Mouse (Mus musculus) megakaryocyte, embryonic 14.5 days (primary cell): ENCODE measurements around the gene Ctc1.

Source experiments
- FLI1 ChIP-seq: IDR thresholded peaks from 2 replicates; pipeline ENCODE4 v1.6.1; 2012; ENCODE audit warnings: low read length, inconsistent platforms, mixed read lengths
- GATA1 ChIP-seq: IDR thresholded peaks from 3 replicates; pipeline ENCODE4 v1.6.1; 2012; ENCODE audit warnings: mixed read lengths, low read length, inconsistent platforms, borderline replicate concordance

- TF ChIP-seq GATA1: no peak
- TF ChIP-seq FLI1: no peak
Observed at GRCm38 (mm10) chr11:68994377-68994776, 21.3 kb upstream of the Ctc1 start.
